Mouse (Mus musculus): ENCODE results near the gene Rnf220.

DNA sequence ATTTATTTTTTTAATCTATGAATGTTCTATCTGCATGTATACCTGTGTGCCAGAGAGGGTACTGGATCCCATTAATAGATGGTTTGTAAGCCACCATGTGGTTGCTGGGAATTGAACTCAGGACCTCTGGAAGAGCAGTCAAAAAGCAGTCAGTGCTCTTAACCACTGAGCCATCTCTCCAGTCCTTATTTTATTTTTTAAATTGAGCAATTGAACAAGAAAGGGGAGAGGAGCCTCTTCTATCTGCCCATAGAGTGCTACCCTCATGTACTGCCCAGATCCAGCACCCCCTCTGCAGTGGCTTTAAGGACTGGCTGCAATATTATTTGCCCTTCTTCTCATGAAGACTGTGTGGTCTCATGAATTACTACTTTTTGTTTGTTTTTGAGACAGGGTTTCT is 271.6 kb downstream of the Rnf220 start:
- TF ChIP-seq CTCF (conservative IDR thresholded peaks at IDR 0.05; ENCODE audit: low read length) (no peak), POU5F1 (IDR thresholded peaks at IDR 0.05; ENCODE audit: borderline replicate concordance, low read length) (no peak), NANOG (IDR thresholded peaks at IDR 0.05; ENCODE audit: borderline replicate concordance, low read length) (no peak)
